Mouse (Mus musculus) c-Kit-positive CD71-positive TER-119-positive erythroid progenitor cells, embryonic 14.5 days (primary cell): Measurements from ENCODE around the gene Trp63.

Experiments
- DNase-seq: peaks from one replicate; pipeline ENCODE4 v3.0.0-alpha.2; 2013; ENCODE audit warnings: low spot score

The Trp63 gene

DNA sequence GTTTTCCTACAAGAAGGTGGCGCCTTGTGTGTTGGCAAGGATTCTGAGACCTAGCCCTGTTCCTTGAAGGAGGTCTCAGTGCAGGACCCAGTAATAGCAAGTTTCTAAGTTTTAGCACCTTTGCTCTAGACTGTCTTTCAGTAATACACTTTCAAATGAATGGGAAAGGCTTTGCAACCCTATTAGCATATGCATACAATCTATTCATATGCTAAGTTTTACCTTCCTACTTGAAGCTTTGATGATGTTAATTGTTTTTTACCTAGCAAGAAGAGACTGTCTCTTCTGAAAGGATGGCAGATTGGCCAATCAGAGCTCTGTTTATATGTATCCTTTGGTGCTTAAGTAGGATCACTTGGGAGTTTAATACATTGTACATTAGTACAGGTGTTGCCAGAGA lies 187.9 kb downstream of the Trp63 start:
- DNase-seq, result no peak

DNA sequence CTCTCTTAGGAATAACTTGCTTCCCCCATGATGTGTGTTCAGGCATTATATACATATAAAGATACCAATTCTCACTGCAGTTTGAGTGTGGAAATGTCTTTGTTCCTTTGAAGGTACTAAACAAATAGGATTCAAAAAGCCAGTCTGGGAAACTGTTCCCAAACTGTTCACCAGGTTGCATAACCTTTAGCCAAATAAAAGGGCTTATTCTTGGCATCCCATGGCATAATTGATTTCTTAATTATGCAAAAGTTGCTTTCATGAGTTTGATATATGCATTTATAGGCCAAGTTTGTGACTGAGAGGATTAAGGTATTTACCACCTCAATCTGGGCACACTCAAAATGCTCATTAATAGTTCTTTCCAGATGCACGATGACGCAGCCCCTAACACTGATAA lies 192.1 kb downstream of the Trp63 start:
- no peak for DNase-seq

DNA sequence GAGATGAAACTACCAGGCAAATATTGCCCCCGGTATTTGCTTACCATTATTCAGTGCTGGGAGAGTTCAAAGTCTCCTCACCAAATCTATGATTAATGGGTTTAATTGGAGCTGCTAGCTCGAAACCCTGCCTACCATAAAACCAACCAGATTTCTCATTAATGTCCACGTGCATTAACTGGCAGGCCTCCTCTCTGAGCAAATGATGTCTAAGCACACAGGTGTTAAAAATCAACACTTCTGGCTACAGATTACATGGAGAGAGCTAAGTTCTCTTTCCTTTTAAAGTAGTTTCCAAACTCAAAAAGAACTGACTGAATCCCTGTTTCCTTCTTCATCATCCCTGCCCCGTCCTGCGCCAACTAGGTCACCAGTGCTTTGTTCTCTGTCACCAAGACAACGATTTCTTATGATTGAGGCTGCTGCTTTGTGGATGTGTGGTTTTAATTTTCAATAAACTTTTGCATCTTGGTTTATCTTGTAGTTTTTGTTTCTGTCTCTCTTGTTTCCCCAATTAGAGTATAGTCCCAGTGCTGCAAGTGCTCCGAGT lies 193.9 kb downstream of the Trp63 start:
- DNase-seq, result no peak

DNA sequence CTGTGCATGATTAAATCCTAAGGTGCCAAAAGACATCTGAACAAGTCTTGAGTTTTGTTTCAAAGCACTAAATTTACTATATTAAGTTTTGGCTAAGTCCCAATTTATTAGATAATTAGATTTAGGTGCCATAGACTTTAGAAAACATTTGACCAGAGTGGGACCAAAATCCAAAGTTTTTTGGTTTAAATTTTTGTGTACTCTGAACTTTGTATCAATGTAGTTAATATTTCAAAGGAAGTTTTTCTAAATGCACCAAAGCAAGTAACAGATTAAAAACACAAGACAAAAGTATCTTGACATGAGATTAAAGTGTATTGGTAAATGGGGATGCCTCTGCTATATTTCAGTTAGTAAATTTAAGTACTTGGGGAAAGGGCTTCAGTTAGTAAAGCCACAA lies 194.6 kb downstream of the Trp63 start:
- DNase-seq, result no peak

DNA sequence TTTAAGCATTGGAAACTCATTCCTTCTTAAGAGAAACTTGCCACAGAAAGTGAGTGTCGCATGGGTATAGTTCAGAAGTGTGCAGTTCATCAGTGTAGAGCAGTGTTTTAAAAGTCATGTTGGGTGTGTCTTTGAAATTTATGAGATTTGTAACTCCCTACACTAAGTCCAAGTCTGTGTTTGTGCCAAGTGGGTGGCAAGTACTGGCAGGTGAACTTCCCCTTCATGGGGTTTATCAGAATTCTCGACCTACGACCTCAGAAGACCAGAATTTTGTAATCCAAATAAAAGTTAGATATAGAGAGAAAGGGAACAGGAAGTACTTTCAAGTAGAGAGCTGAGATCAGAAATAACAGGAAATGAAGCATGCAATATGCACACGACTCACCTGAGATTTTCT lies 215.5 kb downstream of the Trp63 start:
- no peak for DNase-seq

DNA sequence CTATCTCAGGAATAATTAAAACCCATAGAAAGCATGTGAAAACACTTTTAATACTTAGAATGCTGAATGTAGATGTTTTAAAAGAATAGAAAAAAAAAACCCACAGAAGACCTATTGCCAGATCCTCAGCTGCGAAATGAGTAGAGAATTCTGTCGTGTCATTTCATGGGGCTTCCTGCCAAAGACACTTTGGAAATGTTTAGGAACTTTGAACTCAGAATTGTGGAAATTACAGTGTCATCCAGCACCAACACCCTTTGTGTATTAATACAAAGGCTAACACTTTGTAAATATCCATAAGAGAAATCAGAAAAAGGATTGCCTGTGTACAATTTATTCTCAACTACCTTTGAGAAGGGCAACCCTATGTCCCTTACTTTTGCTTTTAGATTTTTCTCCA lies 216.1 kb downstream of the Trp63 start:
- no peak for DNase-seq

DNA sequence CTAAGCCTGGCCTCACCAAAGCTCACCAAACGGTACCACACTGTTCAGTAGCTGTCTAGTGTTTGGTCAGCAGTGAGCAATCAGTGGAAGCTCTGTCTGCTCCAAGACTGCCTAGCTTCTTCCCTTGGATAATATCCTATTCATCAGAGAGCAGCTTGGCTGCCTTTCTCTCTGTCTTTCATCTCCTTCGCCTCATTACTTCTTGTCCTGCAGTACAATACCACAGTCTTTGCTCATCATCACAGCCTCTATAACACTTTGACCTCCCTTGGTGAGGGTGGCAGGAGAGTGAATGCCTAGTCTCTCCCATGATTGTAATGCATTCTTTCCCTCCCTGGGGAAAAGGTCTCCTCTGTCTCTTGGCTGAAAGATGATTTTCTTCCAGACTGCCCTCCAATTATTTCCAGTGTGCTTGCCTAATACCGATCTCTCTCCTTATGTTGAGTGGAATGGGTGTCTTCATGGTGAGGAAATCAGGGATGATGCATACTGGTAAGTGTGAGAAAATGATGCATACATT lies 216.9 kb downstream of the Trp63 start:
- DNase-seq, result no peak

DNA sequence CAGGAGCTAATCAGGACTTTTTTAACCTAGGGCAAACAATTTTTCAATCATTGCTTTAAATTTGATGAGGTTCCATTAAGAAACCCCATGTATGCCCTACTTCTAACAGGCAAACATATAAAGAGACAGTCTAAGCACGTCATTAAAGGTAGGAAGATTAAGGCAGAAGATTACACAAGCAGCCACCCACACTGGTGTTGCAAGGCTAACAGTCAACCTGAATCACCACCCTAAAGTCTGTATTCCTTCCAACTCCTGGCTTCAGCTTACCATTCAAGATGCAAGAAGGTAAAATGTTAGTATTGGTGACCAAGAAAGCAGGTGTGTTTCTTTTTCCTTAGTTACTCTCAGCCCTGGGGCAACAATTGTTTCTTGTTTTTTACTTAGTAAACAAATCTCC lies 228.6 kb downstream of the Trp63 start:
- no peak for DNase-seq

DNA sequence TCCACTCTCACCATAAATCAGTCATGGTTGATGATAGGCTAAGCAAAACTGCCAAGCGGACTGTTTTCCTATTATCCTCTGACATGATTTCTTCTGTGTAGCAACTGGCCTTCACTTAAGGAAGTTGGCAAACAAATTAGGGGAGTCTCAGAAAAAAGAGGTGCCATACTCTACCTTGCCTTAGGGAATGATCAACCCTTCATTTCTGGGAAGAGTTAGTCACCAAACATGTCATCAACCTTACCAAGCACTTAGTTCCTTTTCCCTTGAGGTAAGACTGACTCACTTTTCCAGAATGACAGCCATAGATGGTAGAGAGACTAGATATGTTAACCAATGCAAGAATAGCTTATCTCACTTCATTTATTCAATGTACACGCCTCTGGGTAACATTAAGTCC lies 250.6 kb downstream of the Trp63 start:
- no peak for DNase-seq
